Mouse (Mus musculus) ES-Bruce4 (cell line): ENCODE measurements at regions not wholly inside any gene's neighbourhood (a gene's known extent, or its start where the extent isn't known, plus 50 kb on each side); places are given as distances from the start of the nearest gene placed in this dataset.

Source experiments
- CTCF ChIP-seq: IDR thresholded peaks from one replicate; pipeline ENCODE4 v1.8.1; 2011; ENCODE audit warnings: low read depth, low read length
- EP300 ChIP-seq: IDR thresholded peaks from 2 replicates; pipeline ENCODE4 v1.6.1; 2011; ENCODE audit warnings: low read depth, low read length; ENCODE audit not compliant: insufficient read depth
- POLR2A ChIP-seq: IDR thresholded peaks from one replicate; pipeline ENCODE4 v1.8.1; 2011; ENCODE audit warnings: low read length; ENCODE audit not compliant: insufficient read depth

GRCm38 (mm10) chr14:37269920-37270319 is 134.8 kb upstream of the Ghitm start:
- TF ChIP-seq POLR2A = no peak
- no peak for TF ChIP-seq CTCF
- no peak for TF ChIP-seq EP300
